Mouse (Mus musculus): ENCODE data around the gene Stap2. TPM values are rescaled to one million over a fixed set of nuclear protein-coding genes. Genes with fewer than 3 reads are reported as not detected.
A peak's percentile ranks its signal among the peaks of the same experiment; 100 is the strongest.

The Stap2 gene
- polyA plus RNA-seq, 1 experiment = 51.8 TPM

DNA sequence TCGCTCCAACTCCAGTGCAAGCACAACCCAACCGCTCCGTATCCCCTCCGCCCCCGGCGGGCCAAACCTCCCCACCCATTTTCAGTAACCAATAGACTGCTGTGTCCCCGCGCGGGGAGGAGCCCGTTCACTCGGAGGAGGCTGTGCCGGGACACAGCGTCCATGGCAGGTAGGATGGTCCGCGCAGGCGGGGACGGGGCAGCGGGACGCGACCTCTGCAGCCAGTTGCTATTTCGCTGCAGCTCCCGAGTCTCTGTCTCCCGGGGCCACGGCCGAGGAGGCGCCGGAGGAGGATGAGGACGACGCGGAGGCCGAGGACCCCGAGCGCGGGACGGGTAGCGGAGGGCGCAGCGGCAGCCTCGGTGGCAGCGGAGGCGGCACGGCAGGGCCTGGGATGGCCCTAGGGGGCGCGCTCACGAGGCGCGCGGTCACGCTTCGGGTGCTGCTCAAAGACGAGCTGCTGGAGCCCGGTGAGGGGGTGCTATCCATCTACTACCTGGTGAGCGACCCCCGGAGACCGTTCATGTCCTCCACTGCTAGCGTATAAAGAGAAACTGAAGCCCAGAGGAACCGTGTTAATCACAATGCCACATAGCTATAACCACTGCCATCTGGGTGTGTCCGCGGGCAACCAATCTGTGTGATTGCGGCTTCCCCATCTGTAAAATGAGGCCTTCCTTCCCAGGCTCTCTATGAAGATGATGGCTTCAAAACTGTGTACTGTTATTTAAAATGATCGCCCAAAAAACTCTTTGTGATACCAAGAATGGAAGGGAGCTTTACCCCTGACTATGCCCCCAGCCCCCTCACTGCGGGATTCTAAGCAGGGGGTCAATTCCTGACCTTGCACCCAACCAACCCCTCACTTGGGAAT lies 3.9 kb upstream of the Stap2 start:
- peak; percentile 95 to 96 for DNase-seq
- Histone ChIP-seq H3K4me1 (ENCODE audit: control insufficient read depth, insufficient read depth, low read length) (peaks cover 18% of the 10 kb centered on the region; the same call in 1 of the 2 replicates), H3K27me3 (ENCODE audit: control insufficient read depth, insufficient read depth, low read length) (no peaks in the 10 kb centered on the region), H3K4me3 (replicated peaks; ENCODE audit: insufficient read depth, low read depth, low read length) (peak overlapping the region; percentile 75), H3K27ac (ENCODE audit: insufficient read depth, low read length) (peak overlapping the region; percentile 77)
- TF ChIP-seq POLR2A (IDR thresholded peaks at IDR 0.05; ENCODE audit: borderline replicate concordance, insufficient read depth, low read length) (peak; percentile 99), CTCF (IDR thresholded peaks at IDR 0.05; ENCODE audit: borderline replicate concordance, insufficient read depth, low read depth, low read length) (no peak)
- WGBS = under 1% methylated on average over 62 of the region's 62 CpGs

GRCm38 (mm10) chr17:56008356-56009087 lies 3.1 kb upstream of the Stap2 start:
- no peaks in the 10 kb centered on the region for H3K27me3 ChIP-seq (ENCODE audit: control insufficient read depth, insufficient read depth, low read length)
- WGBS = under 1% methylated on average over 21 of the region's 21 CpGs

GRCm38 (mm10) chr17:56007444-56008355 lies 2.3 kb upstream of the Stap2 start:
- DNase-seq = no peak
- TF ChIP-seq CTCF (IDR thresholded peaks at IDR 0.05; ENCODE audit: borderline replicate concordance, insufficient read depth, low read depth, low read length) = no peak
- no peak for TF ChIP-seq POLR2A (IDR thresholded peaks at IDR 0.05; ENCODE audit: borderline replicate concordance, insufficient read depth, low read length)
- H3K4me3 ChIP-seq (replicated peaks; ENCODE audit: insufficient read depth, low read depth, low read length) = peak overlapping the region; percentile 54
- H3K4me1 ChIP-seq (ENCODE audit: control insufficient read depth, insufficient read depth, low read length) = peaks cover 24% of the 10 kb centered on the region
- WGBS = 36% methylated on average over 14 of the region's 14 CpGs
- peak overlapping the region; percentile 40; the same call in 1 of the 2 replicates for H3K27ac ChIP-seq (ENCODE audit: insufficient read depth, low read length)
- no peaks in the 10 kb centered on the region for H3K27me3 ChIP-seq (ENCODE audit: control insufficient read depth, insufficient read depth, low read length)

More at GRCm38 (mm10) chr17:56008356-56009087, 3.1 kb upstream of the Stap2 start:
- TF ChIP-seq POLR2A (IDR thresholded peaks at IDR 0.05; ENCODE audit: borderline replicate concordance, insufficient read depth, low read length) (peak; percentile 75; the same call in 1 of the 2 replicates), CTCF (IDR thresholded peaks at IDR 0.05; ENCODE audit: borderline replicate concordance, insufficient read depth, low read depth, low read length) (no peak)
- Histone ChIP-seq H3K4me3 (replicated peaks; ENCODE audit: insufficient read depth, low read depth, low read length) (peak overlapping the region; percentile 75), H3K27ac (ENCODE audit: insufficient read depth, low read length) (peak overlapping the region; percentile 57), H3K4me1 (ENCODE audit: control insufficient read depth, insufficient read depth, low read length) (peaks cover 19% of the 10 kb centered on the region; the same call in 1 of the 2 replicates)
- DNase-seq = peak; percentile 93 to 97

- Histone ChIP-seq H3K4me3 (replicated peaks; ENCODE audit: insufficient read depth, low read depth, low read length) (no peak overlapping the region), H3K27ac (ENCODE audit: insufficient read depth, low read length) (no peak overlapping the region), H3K4me1 (ENCODE audit: control insufficient read depth, insufficient read depth, low read length) (peaks cover 21% of the 10 kb centered on the region), H3K27me3 (ENCODE audit: control insufficient read depth, insufficient read depth, low read length) (no peaks in the 10 kb centered on the region)
- DNase-seq = no peak
- TF ChIP-seq CTCF (IDR thresholded peaks at IDR 0.05; ENCODE audit: borderline replicate concordance, insufficient read depth, low read depth, low read length) = no peak
- TF ChIP-seq POLR2A (IDR thresholded peaks at IDR 0.05; ENCODE audit: borderline replicate concordance, insufficient read depth, low read length) = no peak
- 62% methylated on average over 10 of the region's 10 CpGs for WGBS
Observed at GRCm38 (mm10) chr17:56006956-56007355, 1.6 kb upstream of the Stap2 start.

GRCm38 (mm10) chr17:56003000-56003399 lies 2.4 kb downstream of the Stap2 start:
- TF ChIP-seq CTCF (IDR thresholded peaks at IDR 0.05; ENCODE audit: borderline replicate concordance, insufficient read depth, low read depth, low read length) (no peak), POLR2A (IDR thresholded peaks at IDR 0.05; ENCODE audit: borderline replicate concordance, insufficient read depth, low read length) (no peak)
- DNase-seq = peak; percentile 47 to 51
- peaks cover 10% of the 10 kb centered on the region for H3K4me1 ChIP-seq (ENCODE audit: control insufficient read depth, insufficient read depth, low read length)

GRCm38 (mm10) chr17:55999794-56000499 lies 5.4 kb downstream of the Stap2 start:
- peaks cover 18% of the 10 kb centered on the region for H3K4me1 ChIP-seq (ENCODE audit: control insufficient read depth, insufficient read depth, low read length)
- no peaks in the 10 kb centered on the region for H3K27me3 ChIP-seq (ENCODE audit: control insufficient read depth, insufficient read depth, low read length)
- DNase-seq = no peak
- TF ChIP-seq POLR2A (IDR thresholded peaks at IDR 0.05; ENCODE audit: borderline replicate concordance, insufficient read depth, low read length) (no peak), CTCF (IDR thresholded peaks at IDR 0.05; ENCODE audit: borderline replicate concordance, insufficient read depth, low read depth, low read length) (no peak)
- no peak overlapping the region for H3K27ac ChIP-seq (ENCODE audit: insufficient read depth, low read length)
- 25% methylated on average over 30 of the region's 30 CpGs for WGBS
- H3K4me3 ChIP-seq (replicated peaks; ENCODE audit: insufficient read depth, low read depth, low read length) = no peak overlapping the region

More at GRCm38 (mm10) chr17:56003000-56003399, 2.4 kb downstream of the Stap2 start:
- Histone ChIP-seq H3K4me3 (replicated peaks; ENCODE audit: insufficient read depth, low read depth, low read length) (no peak overlapping the region), H3K27ac (ENCODE audit: insufficient read depth, low read length) (peak overlapping the region; percentile 68), H3K27me3 (ENCODE audit: control insufficient read depth, insufficient read depth, low read length) (no peaks in the 10 kb centered on the region)
- 21% methylated on average over 3 of the region's 3 CpGs for WGBS
